Mouse (Mus musculus): ENCODE results near the gene Deaf1. TPM values are rescaled to one million over a fixed set of nuclear protein-coding genes. Genes with fewer than 3 reads are reported as not detected.

Deaf1 gene
- polyA plus RNA-seq, 1 experiment from 2014 or later: 29.4 TPM

Other genes with a start within 250 kb of the Deaf1 start
- 0.97 and 5.9 TPM in 2 replicates for gene Pkp3, start 249.5 kb downstream of the Deaf1 start, polyA plus RNA-seq (2015; fragmentation: Nextera tagmentation; extraction: Ambion mirVana)
- gene Sigirr, start 227.1 kb downstream of the Deaf1 start, polyA plus RNA-seq (2015; fragmentation: Nextera tagmentation; extraction: Ambion mirVana): 3.6 and 5.6 TPM in 2 replicates
- gene Ano9, start 209.9 kb downstream of the Deaf1 start, polyA plus RNA-seq (2015; fragmentation: Nextera tagmentation; extraction: Ambion mirVana): 0.16 and 0.82 TPM in 2 replicates
- gene Ptdss2, start 205.3 kb downstream of the Deaf1 start, polyA plus RNA-seq (2015; fragmentation: Nextera tagmentation; extraction: Ambion mirVana): 51.9 and 56.5 TPM in 2 replicates
- 86.6 and 111 TPM in 2 replicates for gene Rnh1, start 154.8 kb downstream of the Deaf1 start, polyA plus RNA-seq (2015; fragmentation: Nextera tagmentation; extraction: Ambion mirVana)
- gene Hras, start 133.7 kb downstream of the Deaf1 start, polyA plus RNA-seq (2015; fragmentation: Nextera tagmentation; extraction: Ambion mirVana): 74.4 and 92.5 TPM in 2 replicates
- gene Lrrc56, start 133.5 kb downstream of the Deaf1 start, polyA plus RNA-seq (2015; fragmentation: Nextera tagmentation; extraction: Ambion mirVana): 2.7 and 4.0 TPM in 2 replicates
- 0.23 and 0.58 TPM in 2 replicates for gene Lmntd2, start 113.6 kb downstream of the Deaf1 start, polyA plus RNA-seq (2015; fragmentation: Nextera tagmentation; extraction: Ambion mirVana)
- gene Rassf7, start 111.8 kb downstream of the Deaf1 start, polyA plus RNA-seq (2015; fragmentation: Nextera tagmentation; extraction: Ambion mirVana): 11.4 and 18.4 TPM in 2 replicates
- gene Phrf1, start 98.9 kb downstream of the Deaf1 start, polyA plus RNA-seq (2015; fragmentation: Nextera tagmentation; extraction: Ambion mirVana): 36.7 and 44.9 TPM in 2 replicates
- 3.0 and 6.5 TPM in 2 replicates for gene Irf7, start 61.2 kb downstream of the Deaf1 start, polyA plus RNA-seq (2015; fragmentation: Nextera tagmentation; extraction: Ambion mirVana)
- gene Cdhr5, start 50.9 kb downstream of the Deaf1 start, polyA plus RNA-seq (2015; fragmentation: Nextera tagmentation; extraction: Ambion mirVana): 0.05 TPM in 1 of 2 replicates, not detected in the other
- 1.5 and 1.6 TPM in 2 replicates for gene Sct, start 48.6 kb downstream of the Deaf1 start, polyA plus RNA-seq (2015; fragmentation: Nextera tagmentation; extraction: Ambion mirVana)
- gene Drd4, start 35.7 kb downstream of the Deaf1 start, polyA plus RNA-seq (2015; fragmentation: Nextera tagmentation; extraction: Ambion mirVana): 0.18 and 0.22 TPM in 2 replicates
- gene Tmem80, start within 50 bp of the Deaf1 start, polyA plus RNA-seq (2015; fragmentation: Nextera tagmentation; extraction: Ambion mirVana): 29.3 and 35.6 TPM in 2 replicates
- 1.1 and 4.7 TPM in 2 replicates for gene Eps8l2, start 11.2 kb upstream of the Deaf1 start, polyA plus RNA-seq (2015; fragmentation: Nextera tagmentation; extraction: Ambion mirVana)
- 225 and 246 TPM in 2 replicates for gene Taldo1, start 64.5 kb upstream of the Deaf1 start, polyA plus RNA-seq (2015; fragmentation: Nextera tagmentation; extraction: Ambion mirVana)
- 25.5 and 31.6 TPM in 2 replicates for gene Gatd1, start 86.4 kb upstream of the Deaf1 start, polyA plus RNA-seq (2015; fragmentation: Nextera tagmentation; extraction: Ambion mirVana)
- 4.5 and 5.2 TPM in 2 replicates for gene Cend1, start 101.8 kb upstream of the Deaf1 start, polyA plus RNA-seq (2015; fragmentation: Nextera tagmentation; extraction: Ambion mirVana)
- 14.1 and 20.2 TPM in 2 replicates for gene Slc25a22, start 110.2 kb upstream of the Deaf1 start, polyA plus RNA-seq (2015; fragmentation: Nextera tagmentation; extraction: Ambion mirVana)
- 6.7 and 9.6 TPM in 2 replicates for gene Pidd1, start 116.3 kb upstream of the Deaf1 start, polyA plus RNA-seq (2015; fragmentation: Nextera tagmentation; extraction: Ambion mirVana)
- 703 and 884 TPM in 2 replicates for gene Rplp2, start 119.7 kb upstream of the Deaf1 start, polyA plus RNA-seq (2015; fragmentation: Nextera tagmentation; extraction: Ambion mirVana)
- 56.3 and 57.5 TPM in 2 replicates for gene Pnpla2, start 127.5 kb upstream of the Deaf1 start, polyA plus RNA-seq (2015; fragmentation: Nextera tagmentation; extraction: Ambion mirVana)
- 24.9 and 26.2 TPM in 2 replicates for gene Cracr2b, start 133.4 kb upstream of the Deaf1 start, polyA plus RNA-seq (2015; fragmentation: Nextera tagmentation; extraction: Ambion mirVana)
- gene Cd151, start 139.7 kb upstream of the Deaf1 start, polyA plus RNA-seq (2015; fragmentation: Nextera tagmentation; extraction: Ambion mirVana): 28.7 and 35.2 TPM in 2 replicates
- 59.5 and 63.5 TPM in 2 replicates for gene Polr2l, start 147.4 kb upstream of the Deaf1 start, polyA plus RNA-seq (2015; fragmentation: Nextera tagmentation; extraction: Ambion mirVana)
- gene Tspan4, start 147.6 kb upstream of the Deaf1 start, polyA plus RNA-seq (2015; fragmentation: Nextera tagmentation; extraction: Ambion mirVana): 48.9 and 62.8 TPM in 2 replicates
- 27.2 and 38.7 TPM in 2 replicates for gene Chid1, start 212.2 kb upstream of the Deaf1 start, polyA plus RNA-seq (2015; fragmentation: Nextera tagmentation; extraction: Ambion mirVana)
- 43.6 and 59.0 TPM in 2 replicates for gene Ap2a2, start 234.5 kb upstream of the Deaf1 start, polyA plus RNA-seq (2015; fragmentation: Nextera tagmentation; extraction: Ambion mirVana)

Measured in heart, embryonic 15.5 days (tissue).